9 mouse cellular contexts compared by ENCODE assay signal in genomic region chr9:24516575-24517139, GRCm38 (mm10). TPM values are rescaled to one million over a fixed set of nuclear protein-coding genes. Genes with fewer than 3 reads are reported as not detected.
DNase-seq lines count a peak whose midpoint lies in the region; ATAC-seq and TF ChIP-seq lines count a peak whose summit lies in the region.
"Had no signal": no experiment of that assay in that cellular context is flagged by ENCODE, and none has a peak within 500 bp of the region (broad histone marks: within the 10 kb centered on the region; RNA-seq: fewer than 3 reads in every experiment).

No protein-coding gene starts in this region.

- peak; percentile 90 for DNase-seq in heart, adult 11 months
- no peak for DNase-seq in heart, embryonic 10.5 days (ENCODE audit: low spot score)
- peak; percentile 29 for DNase-seq in forebrain, embryonic 10.5 days (ENCODE audit: extremely low spot score, low spot score)
- peak; percentile 78 to 83 for DNase-seq in layer of hippocampus, postnatal 10 days (ENCODE audit: low spot score in 2 of 2)
- peak; percentile 73 for DNase-seq in lung, postnatal 14 days
- peak; percentile 54 for DNase-seq in ovary, postnatal 36 days (ENCODE audit: low spot score)

- H3K9me3 ChIP-seq in heart, embryonic 10.5 days, result no peaks in the 10 kb centered on the region
- no peaks in the 10 kb centered on the region for H3K9me3 ChIP-seq in forebrain, embryonic 10.5 days
- H3K9me3 ChIP-seq: megakaryocyte, embryonic 14.5 days had no signal

- H3K36me3 ChIP-seq in heart, embryonic 10.5 days, result no peaks in the 10 kb centered on the region
- no peaks in the 10 kb centered on the region for H3K36me3 ChIP-seq in forebrain, embryonic 10.5 days (replicated peaks)

- peak; percentile 89 to 95 for ATAC-seq in hematopoietic stem cell, adult 5-6 weeks (replicated peaks in 1 of 2; ENCODE audit: insufficient read depth in 1 of 2, low FRiP score in 2 of 2, low TSS enrichment in 1 of 2, low read depth in 1 of 2, poor library complexity in 2 of 2, severe bottlenecking in 2 of 2)

- no peak for TF ChIP-seq POLR2A in bone marrow, adult 2 months (IDR thresholded peaks at IDR 0.05; ENCODE audit: borderline replicate concordance, control insufficient read depth, low read depth, low read length)

- peak; percentile 70 for TF ChIP-seq CTCF in bone marrow, adult 2 months (IDR thresholded peaks at IDR 0.05; ENCODE audit: control insufficient read depth, insufficient read depth, low read length)

- no peaks in the 10 kb centered on the region for H3K4me1 ChIP-seq in heart, embryonic 10.5 days
- no peaks in the 10 kb centered on the region for H3K4me1 ChIP-seq in bone marrow, adult 2 months (ENCODE audit: control insufficient read depth, insufficient read depth, low read length)
- H3K4me1 ChIP-seq in forebrain, embryonic 10.5 days, result no peaks in the 10 kb centered on the region

- no peak overlapping the region for H3K27ac ChIP-seq in heart, embryonic 10.5 days
- no peak overlapping the region for H3K27ac ChIP-seq in bone marrow, adult 2 months (ENCODE audit: control insufficient read depth, insufficient read depth, low read depth, low read length, poor library complexity)
- H3K27ac ChIP-seq in forebrain, embryonic 10.5 days, result no peak overlapping the region

- H3K27me3 ChIP-seq in heart, embryonic 10.5 days (ENCODE audit: insufficient read depth, poor library complexity, severe bottlenecking), result no peaks in the 10 kb centered on the region
- no peaks in the 10 kb centered on the region for H3K27me3 ChIP-seq in forebrain, embryonic 10.5 days (ENCODE audit: poor library complexity, severe bottlenecking)

- no peak overlapping the region for H3K4me3 ChIP-seq in heart, embryonic 10.5 days
- H3K4me3 ChIP-seq in bone marrow, adult 2 months (replicated peaks; ENCODE audit: control insufficient read depth, low read depth, low read length), result no peak overlapping the region
- H3K4me3 ChIP-seq in forebrain, embryonic 10.5 days, result no peak overlapping the region
- H3K4me3 ChIP-seq: megakaryocyte, embryonic 14.5 days had no signal

- 58% methylated on average over 10 of the region's 10 CpGs for WGBS in heart, embryonic 10.5 days
- 49% methylated on average over 10 of the region's 10 CpGs for WGBS in bone marrow, adult 2 months
- 63% methylated on average over 10 of the region's 10 CpGs for WGBS in forebrain, embryonic 10.5 days

RNA-seq across cellular contexts. Expression of gene Dpy19l1, which starts 13.7 kb away (rescaled TPM):
- 7.0 and 9.6 TPM in 2 replicates for polyA plus RNA-seq in heart, embryonic 10.5 days (2016; fragmentation: Nextera tagmentation; extraction: Ambion mirVana)
- polyA plus RNA-seq in bone marrow, adult 2 months (2011; ENCODE audit: insufficient read depth, insufficient read length, low replicate concordance, missing spikeins), result 16.9 and 17.0 TPM in 2 replicates
- 9.7 and 10.0 TPM in 2 replicates for polyA plus RNA-seq in forebrain, embryonic 10.5 days (2016; fragmentation: Nextera tagmentation; extraction: Ambion mirVana)
- total RNA-seq in hematopoietic stem cell, adult 5-6 weeks (2017), result 33.5 and 47.4 TPM in 2 replicates
- total RNA-seq in layer of hippocampus, postnatal 10 days (2021), result 10 to 100 TPM; 35.9 to 37.9 TPM
